Mouse (Mus musculus): ENCODE measurements at regions not wholly inside any gene's neighbourhood (a gene's known extent, or its start where the extent isn't known, plus 50 kb on each side); places are given as distances from the start of the nearest gene placed in this dataset.

DNA sequence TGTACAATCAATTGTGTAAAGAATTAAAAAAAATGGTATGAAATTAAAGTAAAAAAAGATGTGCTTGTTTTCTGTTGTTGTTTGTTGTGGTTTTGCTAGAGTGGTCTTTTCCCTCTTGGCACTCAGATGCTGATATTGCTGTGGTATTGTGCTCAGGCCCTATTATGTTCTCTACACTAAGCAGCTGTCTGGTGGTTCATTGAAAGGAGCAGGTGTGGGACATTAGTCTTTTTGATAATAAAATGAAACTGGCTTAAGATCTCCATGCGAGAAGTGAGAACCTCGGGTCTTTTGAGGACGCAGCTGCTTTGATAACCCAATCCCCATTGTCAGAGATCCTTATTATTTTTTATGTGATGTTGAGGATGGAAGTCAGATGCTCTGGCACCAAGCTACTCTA is 155.4 kb upstream of the 4930583I09Rik start:
- no peak for TF ChIP-seq CTCF (conservative IDR thresholded peaks at IDR 0.05; ENCODE audit: low read length)
- no peak for TF ChIP-seq NANOG (IDR thresholded peaks at IDR 0.05; ENCODE audit: borderline replicate concordance, low read length)
